Mouse (Mus musculus): Measurements from ENCODE around the gene Fam208b. TPM values are rescaled to one million over a fixed set of nuclear protein-coding genes. Genes with fewer than 3 reads are reported as not detected.

Fam208b gene
- total and polyA plus RNA-seq, 2 experiments: 1.5 to 10.8 TPM

- Histone ChIP-seq H3K4me1 (ENCODE audit: control insufficient read depth, insufficient read depth, low read length) (peaks cover 2% of the 10 kb centered on the region; the same call in 1 of the 2 replicates), H3K79me2 (ENCODE audit: control insufficient read depth, insufficient read depth, low read length) (peaks cover 6% of the 10 kb centered on the region; the same call in 1 of the 2 replicates), H3K27me3 (ENCODE audit: control insufficient read depth, insufficient read depth, low read length) (no peaks in the 10 kb centered on the region), H3K4me3 (ENCODE audit: insufficient read depth, low read depth, low read length) (peak overlapping the region; percentile 96), H3K36me3 (ENCODE audit: control insufficient read depth, insufficient read depth, low read length) (no peaks in the 10 kb centered on the region), H3K9ac (ENCODE audit: low read depth, low read length) (peak overlapping the region; percentile 88), H3K27ac (replicated peaks; ENCODE audit: insufficient read depth, low read depth, low read length) (peak overlapping the region; percentile 59)
- no peak for DNase-seq (ENCODE audit: extremely low read depth, low read depth, low spot score)
- under 1% methylated on average over 50 of the region's 50 CpGs for WGBS
- TF ChIP-seq POLR2A (IDR thresholded peaks at IDR 0.05; ENCODE audit: extremely low read depth, insufficient read depth, low read length) (no peak), CTCF (IDR thresholded peaks at IDR 0.05; ENCODE audit: low read depth, low read length) (no peak)
Observed at GRCm38 (mm10) chr13:3610118-3610794, 652 bp downstream of the Fam208b start.

GRCm38 (mm10) chr13:3609780-3610117 lies 1.2 kb downstream of the Fam208b start:
- Histone ChIP-seq H3K4me3 (ENCODE audit: insufficient read depth, low read depth, low read length) (peak overlapping the region; percentile 96), H3K27me3 (ENCODE audit: control insufficient read depth, insufficient read depth, low read length) (no peaks in the 10 kb centered on the region), H3K36me3 (ENCODE audit: control insufficient read depth, insufficient read depth, low read length) (no peaks in the 10 kb centered on the region), H3K27ac (replicated peaks; ENCODE audit: insufficient read depth, low read depth, low read length) (no peak overlapping the region), H3K9ac (ENCODE audit: low read depth, low read length) (peak overlapping the region; percentile 88), H3K4me1 (ENCODE audit: control insufficient read depth, insufficient read depth, low read length) (peaks cover 2% of the 10 kb centered on the region; the same call in 1 of the 2 replicates), H3K79me2 (ENCODE audit: control insufficient read depth, insufficient read depth, low read length) (peaks cover 6% of the 10 kb centered on the region; the same call in 1 of the 2 replicates)
- WGBS: 4% methylated on average over 8 of the region's 8 CpGs
- peak; percentile 46 for DNase-seq (ENCODE audit: extremely low read depth, low read depth, low spot score)
- TF ChIP-seq POLR2A (IDR thresholded peaks at IDR 0.05; ENCODE audit: extremely low read depth, insufficient read depth, low read length): no peak
- TF ChIP-seq CTCF (IDR thresholded peaks at IDR 0.05; ENCODE audit: low read depth, low read length): no peak

GRCm38 (mm10) chr13:3596232-3596631 lies 14.7 kb downstream of the Fam208b start:
- no peak for TF ChIP-seq CTCF (IDR thresholded peaks at IDR 0.05; ENCODE audit: low read depth, low read length)
- no peak for TF ChIP-seq POLR2A (IDR thresholded peaks at IDR 0.05; ENCODE audit: extremely low read depth, insufficient read depth, low read length)
- Histone ChIP-seq H3K27me3 (ENCODE audit: control insufficient read depth, insufficient read depth, low read length) (no peaks in the 10 kb centered on the region), H3K4me1 (ENCODE audit: control insufficient read depth, insufficient read depth, low read length) (no peaks in the 10 kb centered on the region), H3K9ac (ENCODE audit: low read depth, low read length) (no peak overlapping the region), H3K27ac (replicated peaks; ENCODE audit: insufficient read depth, low read depth, low read length) (no peak overlapping the region), H3K36me3 (ENCODE audit: control insufficient read depth, insufficient read depth, low read length) (peaks cover 31% of the 10 kb centered on the region), H3K79me2 (ENCODE audit: control insufficient read depth, insufficient read depth, low read length) (no peaks in the 10 kb centered on the region), H3K4me3 (ENCODE audit: insufficient read depth, low read depth, low read length) (no peak overlapping the region)
- no peak for DNase-seq (ENCODE audit: extremely low read depth, low read depth, low spot score)
- 93% methylated on average over 6 of the region's 6 CpGs for WGBS

- Histone ChIP-seq H3K4me1 (ENCODE audit: control insufficient read depth, insufficient read depth, low read length) (no peaks in the 10 kb centered on the region), H3K79me2 (ENCODE audit: control insufficient read depth, insufficient read depth, low read length) (no peaks in the 10 kb centered on the region), H3K36me3 (ENCODE audit: control insufficient read depth, insufficient read depth, low read length) (peaks cover 40% of the 10 kb centered on the region), H3K4me3 (ENCODE audit: insufficient read depth, low read depth, low read length) (no peak overlapping the region), H3K27me3 (ENCODE audit: control insufficient read depth, insufficient read depth, low read length) (no peaks in the 10 kb centered on the region), H3K9ac (ENCODE audit: low read depth, low read length) (no peak overlapping the region), H3K27ac (replicated peaks; ENCODE audit: insufficient read depth, low read depth, low read length) (no peak overlapping the region)
- TF ChIP-seq POLR2A (IDR thresholded peaks at IDR 0.05; ENCODE audit: extremely low read depth, insufficient read depth, low read length): no peak
- no peak for TF ChIP-seq CTCF (IDR thresholded peaks at IDR 0.05; ENCODE audit: low read depth, low read length)
- 60% methylated on average over 1 of the region's 1 CpGs for WGBS
- no peak for DNase-seq (ENCODE audit: extremely low read depth, low read depth, low spot score)
Observed at GRCm38 (mm10) chr13:3594311-3594710, 16.6 kb downstream of the Fam208b start.

GRCm38 (mm10) chr13:3590789-3591188 lies 20.1 kb downstream of the Fam208b start:
- no peaks in the 10 kb centered on the region for H3K4me1 ChIP-seq (ENCODE audit: control insufficient read depth, insufficient read depth, low read length)
- TF ChIP-seq CTCF (IDR thresholded peaks at IDR 0.05; ENCODE audit: low read depth, low read length) (peak; percentile 4; the same call in 1 of the 2 replicates), POLR2A (IDR thresholded peaks at IDR 0.05; ENCODE audit: extremely low read depth, insufficient read depth, low read length) (no peak)
- WGBS: 92% methylated on average over 3 of the region's 3 CpGs
- H3K27me3 ChIP-seq (ENCODE audit: control insufficient read depth, insufficient read depth, low read length): no peaks in the 10 kb centered on the region
- no peak overlapping the region for H3K27ac ChIP-seq (replicated peaks; ENCODE audit: insufficient read depth, low read depth, low read length)
- peaks cover 38% of the 10 kb centered on the region for H3K36me3 ChIP-seq (ENCODE audit: control insufficient read depth, insufficient read depth, low read length)
- H3K79me2 ChIP-seq (ENCODE audit: control insufficient read depth, insufficient read depth, low read length): no peaks in the 10 kb centered on the region
- DNase-seq (ENCODE audit: extremely low read depth, low read depth, low spot score): no peak
- H3K9ac ChIP-seq (ENCODE audit: low read depth, low read length): no peak overlapping the region
- H3K4me3 ChIP-seq (ENCODE audit: insufficient read depth, low read depth, low read length): no peak overlapping the region

- Histone ChIP-seq H3K27ac (replicated peaks; ENCODE audit: insufficient read depth, low read depth, low read length) (no peak overlapping the region), H3K9ac (ENCODE audit: low read depth, low read length) (no peak overlapping the region), H3K4me3 (ENCODE audit: insufficient read depth, low read depth, low read length) (no peak overlapping the region), H3K36me3 (ENCODE audit: control insufficient read depth, insufficient read depth, low read length) (peaks cover 61% of the 10 kb centered on the region), H3K79me2 (ENCODE audit: control insufficient read depth, insufficient read depth, low read length) (no peaks in the 10 kb centered on the region), H3K4me1 (ENCODE audit: control insufficient read depth, insufficient read depth, low read length) (no peaks in the 10 kb centered on the region), H3K27me3 (ENCODE audit: control insufficient read depth, insufficient read depth, low read length) (no peaks in the 10 kb centered on the region)
- TF ChIP-seq CTCF (IDR thresholded peaks at IDR 0.05; ENCODE audit: low read depth, low read length) (no peak), POLR2A (IDR thresholded peaks at IDR 0.05; ENCODE audit: extremely low read depth, insufficient read depth, low read length) (no peak)
- DNase-seq (ENCODE audit: extremely low read depth, low read depth, low spot score): no peak
- WGBS: 75% methylated on average over 2 of the region's 2 CpGs
Observed at GRCm38 (mm10) chr13:3563953-3564352, 47.0 kb downstream of the Fam208b start.

Data from liver, adult 2 months (tissue).